Mouse (Mus musculus) liver, adult 2 months (tissue): ENCODE results near the gene Pdss1. TPM values are rescaled to one million over a fixed set of nuclear protein-coding genes. Genes with fewer than 3 reads are reported as not detected.
A peak's percentile ranks its signal among the peaks of the same experiment; 100 is the strongest.

ENCODE experiments used
- DNase-seq: peaks from one replicate; pipeline ENCODE4 v3.0.0-alpha.2; 2011; ENCODE audit warnings: low read depth, low spot score; ENCODE audit errors: extremely low read depth
- H3K27ac ChIP-seq: fragments of 200-500 bp; replicated peaks from 2 replicates; pipeline ENCODE4 v1.5.1; 2012; ENCODE audit warnings: low read depth, mild to moderate bottlenecking, control low read depth, inconsistent platforms, low read length; ENCODE audit not compliant: insufficient read depth
- H3K27me3 ChIP-seq: fragments of 200-500 bp; 2 replicates; pipeline ENCODE4 v1.6.1; 2012; ENCODE audit warnings: mild to moderate bottlenecking, moderate library complexity, low read length, inconsistent platforms; ENCODE audit not compliant: control insufficient read depth, insufficient read depth
- H3K36me3 ChIP-seq: fragments of 200-500 bp; 2 replicates; pipeline ENCODE4 v1.6.1; 2012; ENCODE audit warnings: low read length, inconsistent platforms; ENCODE audit not compliant: control insufficient read depth, insufficient read depth
- H3K4me1 ChIP-seq: fragments of 200-500 bp; 2 replicates; pipeline ENCODE4 v1.6.1; 2011; ENCODE audit warnings: low read length; ENCODE audit not compliant: control insufficient read depth, insufficient read depth
- H3K4me3 ChIP-seq: fragments of 200-500 bp; 2 replicates; pipeline ENCODE4 v1.5.1; 2011; ENCODE audit warnings: low read depth, mild to moderate bottlenecking, control low read depth, low read length, moderate library complexity; ENCODE audit not compliant: insufficient read depth
- H3K79me2 ChIP-seq: fragments of 200-500 bp; 2 replicates; pipeline ENCODE4 v1.6.1; 2012; ENCODE audit warnings: inconsistent platforms, mild to moderate bottlenecking, low read length, moderate library complexity; ENCODE audit not compliant: control insufficient read depth, insufficient read depth
- H3K9ac ChIP-seq: fragments of 200-500 bp; 2 replicates; pipeline ENCODE4 v1.6.1; 2012; ENCODE audit warnings: low read depth, mild to moderate bottlenecking, control low read depth, inconsistent platforms, low read length
- CTCF ChIP-seq: fragments of 200-500 bp; IDR thresholded peaks from 2 replicates; pipeline ENCODE4 v1.5.1; 2011; ENCODE audit warnings: low read depth, low read length, control low read depth
- POLR2A ChIP-seq: fragments of 200-500 bp; IDR thresholded peaks from 2 replicates; pipeline ENCODE4 v1.6.1; 2011; ENCODE audit warnings: low read length, control low read depth; ENCODE audit not compliant: insufficient read depth; ENCODE audit errors: extremely low read depth
- WGBS: fragments of 180-500 bp; shearing (Covaris S2); methylation state at CpG from one replicate; pipeline ENCODE4 v1.1.7; 2018; 5-methylcytosine and 5-hydroxymethylcytosine counted together
- polyA plus RNA-seq: library from polyadenylated mRNA; depleted of rRNA; stranded (reverse); fragments of >200 nt; gene quantifications from 2 replicates; pipeline ENCODE4 v1.2.3, GENCODE M21; 2012; rRNA removed
- total RNA-seq: library from RNA; depleted of rRNA; stranded (reverse); fragments of >200 nt; gene quantifications from 2 replicates; pipeline ENCODE4 v1.2.3, GENCODE M21; 2014; rRNA removed

Pdss1 gene
- total and polyA plus RNA-seq, 2 experiments: 3.1 to 4.9 TPM

DNA sequence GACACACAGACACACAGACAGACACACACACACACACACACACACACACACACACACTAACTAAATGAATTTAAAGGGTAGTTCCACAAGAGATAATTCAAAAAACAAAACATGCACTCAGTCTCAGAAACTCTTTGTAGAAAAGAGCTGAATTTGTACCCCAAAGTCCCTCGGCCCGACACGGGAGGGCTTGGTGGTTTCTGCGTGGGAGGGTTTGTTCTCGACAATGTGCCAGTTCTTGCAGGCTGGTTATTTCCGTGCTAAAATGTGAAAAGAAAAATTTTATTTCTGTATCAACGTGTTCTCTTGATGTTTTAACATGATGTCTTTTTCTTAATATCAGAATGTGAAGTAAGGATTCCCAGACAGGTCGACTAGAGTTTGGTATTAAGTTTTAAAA, 66.9 kb downstream of the Pdss1 start:
- no peak overlapping the region for H3K4me3 ChIP-seq
- H3K79me2 ChIP-seq: no peaks in the 10 kb centered on the region; the same call in 1 of the 2 replicates
- H3K36me3 ChIP-seq: peaks cover 7% of the 10 kb centered on the region
- no peak for DNase-seq
- no peak overlapping the region for H3K27ac ChIP-seq
- no peaks in the 10 kb centered on the region for H3K4me1 ChIP-seq
- no peaks in the 10 kb centered on the region for H3K27me3 ChIP-seq
- 95% methylated on average over 8 of the region's 8 CpGs for WGBS
- TF ChIP-seq POLR2A (no peak), CTCF (no peak)
- no peak overlapping the region for H3K9ac ChIP-seq

DNA sequence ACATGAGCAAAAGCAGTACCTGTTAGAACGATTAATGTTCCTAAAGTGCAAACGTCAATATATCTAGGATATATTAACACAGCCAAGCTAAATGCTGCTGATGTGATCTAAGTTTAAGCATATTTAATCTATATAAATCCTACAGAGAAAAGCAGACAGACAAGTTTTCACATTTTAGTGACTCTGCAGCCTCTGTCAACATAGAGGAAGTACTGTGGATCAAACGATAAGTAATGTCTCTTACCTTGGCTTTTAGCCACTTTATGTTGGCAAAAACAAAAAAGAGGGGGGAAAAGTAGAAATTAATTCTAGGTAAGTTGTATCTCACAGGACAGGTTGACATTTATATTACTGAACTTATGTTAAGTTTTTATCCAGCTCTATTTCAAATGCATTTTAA, 67.6 kb downstream of the Pdss1 start:
- H3K27ac ChIP-seq: no peak overlapping the region
- H3K79me2 ChIP-seq: no peaks in the 10 kb centered on the region; the same call in 1 of the 2 replicates
- peaks cover 4% of the 10 kb centered on the region; the same call in 1 of the 2 replicates for H3K36me3 ChIP-seq
- H3K4me3 ChIP-seq: no peak overlapping the region
- H3K27me3 ChIP-seq: no peaks in the 10 kb centered on the region
- H3K9ac ChIP-seq: no peak overlapping the region
- no peaks in the 10 kb centered on the region for H3K4me1 ChIP-seq
- 62% methylated on average over 3 of the region's 3 CpGs for WGBS
- no peak for DNase-seq
- TF ChIP-seq CTCF (no peak), POLR2A (no peak)

DNA sequence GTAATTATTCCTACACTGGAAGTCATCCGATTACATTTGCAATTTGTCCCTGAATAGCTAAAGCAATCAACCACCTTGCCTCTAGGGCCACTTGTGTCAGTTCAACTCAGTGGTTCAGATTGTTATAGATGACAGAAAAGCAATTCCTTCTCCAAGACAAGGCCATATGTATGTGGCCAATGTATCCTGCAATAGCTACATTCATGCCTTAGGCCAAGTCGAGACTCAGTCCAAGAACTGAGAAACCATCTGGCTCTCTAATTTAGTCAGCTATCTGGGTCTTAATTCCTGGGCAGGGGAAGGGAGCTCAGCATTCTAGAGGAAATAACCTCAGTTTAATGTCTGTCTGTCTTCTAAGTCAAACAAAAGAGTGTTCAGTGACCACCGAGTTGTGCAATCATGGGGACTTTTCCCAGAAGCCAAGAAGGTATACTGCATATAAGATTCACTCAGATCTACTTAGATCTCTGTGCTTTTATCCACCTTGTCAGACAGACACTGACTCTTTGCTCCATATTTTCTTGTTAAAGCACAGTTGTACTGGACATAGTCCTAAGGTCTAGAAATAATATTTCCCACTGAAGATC, 82.2 kb downstream of the Pdss1 start:
- Histone ChIP-seq H3K4me1 (no peaks in the 10 kb centered on the region; the same call in 1 of the 2 replicates), H3K9ac (no peak overlapping the region), H3K4me3 (no peak overlapping the region), H3K27me3 (no peaks in the 10 kb centered on the region), H3K27ac (no peak overlapping the region), H3K36me3 (0 out of 2 replicates have a peak, but pooled peaks cover under 1% of the 10 kb centered on the region), H3K79me2 (peaks cover 11% of the 10 kb centered on the region)
- DNase-seq: no peak
- TF ChIP-seq POLR2A (no peak), CTCF (no peak)
- 55% methylated on average over 3 of the region's 3 CpGs for WGBS

DNA sequence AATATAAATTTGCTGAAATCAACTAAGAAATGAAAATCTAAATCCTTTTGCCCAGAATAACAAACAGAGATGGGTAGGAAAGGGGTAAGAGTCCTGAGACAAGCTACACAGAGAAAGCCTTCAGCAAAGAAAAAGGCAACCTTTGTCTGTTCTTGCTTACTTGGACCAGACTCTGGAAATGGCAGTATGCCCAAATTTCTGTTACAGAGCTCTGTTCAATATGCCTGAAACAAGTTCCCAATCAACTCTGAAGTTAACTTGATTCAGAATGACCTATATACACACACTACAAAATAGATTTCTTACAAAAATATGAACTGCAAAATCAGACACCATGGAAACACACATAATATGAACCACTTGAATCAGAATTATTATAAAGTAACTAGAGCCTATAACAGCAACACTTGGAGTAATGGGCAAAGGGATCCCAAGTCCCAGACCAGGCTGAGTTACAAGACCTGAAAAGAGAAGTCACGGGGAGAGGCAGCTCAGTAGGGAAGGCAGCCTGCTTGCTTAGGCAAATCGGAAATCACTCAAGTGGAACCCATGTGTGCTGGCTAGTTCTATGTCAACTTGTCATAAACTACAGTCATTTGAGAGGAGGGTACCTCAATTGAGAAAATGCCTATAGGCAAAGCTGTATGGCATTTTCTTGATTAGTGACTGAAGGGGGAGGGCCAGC, 90.8 kb downstream of the Pdss1 start:
- DNase-seq: peak; percentile 76
- Histone ChIP-seq H3K27ac (no peak overlapping the region), H3K36me3 (peaks cover 2% of the 10 kb centered on the region; the same call in 1 of the 2 replicates), H3K4me1 (peaks cover 9% of the 10 kb centered on the region), H3K4me3 (no peak overlapping the region), H3K79me2 (peaks cover 19% of the 10 kb centered on the region; the same call in 1 of the 2 replicates), H3K9ac (no peak overlapping the region), H3K27me3 (no peaks in the 10 kb centered on the region)
- TF ChIP-seq POLR2A (no peak), CTCF (no peak)
- WGBS: 80% methylated on average over 2 of the region's 2 CpGs

Other genes with a start within 250 kb of the Pdss1 start
- gene Apbb1ip, start 121.4 kb upstream of the Pdss1 start, total RNA-seq: 0.65 and 0.87 TPM in 2 replicates
- gene Apbb1ip, start 121.4 kb upstream of the Pdss1 start, polyA plus RNA-seq: 0.44 and 0.64 TPM in 2 replicates
- 35.6 and 36.0 TPM in 2 replicates for gene Abi1, start 144.7 kb downstream of the Pdss1 start, total RNA-seq
- 50.1 and 53.9 TPM in 2 replicates for gene Abi1, start 144.7 kb downstream of the Pdss1 start, polyA plus RNA-seq
- gene Acbd5, start 172.6 kb downstream of the Pdss1 start, total RNA-seq: 168 and 189 TPM in 2 replicates
- gene Acbd5, start 172.6 kb downstream of the Pdss1 start, polyA plus RNA-seq: 23.2 and 24.2 TPM in 2 replicates